Mouse (Mus musculus): ENCODE results near the gene Tac1. TPM values are rescaled to one million over a fixed set of nuclear protein-coding genes. Genes with fewer than 3 reads are reported as not detected.
"Not testable (repeated sequence)": the region's sequence is repeated elsewhere in the genome, so short reads cannot be mapped to it uniquely, and the experiment has no call there.

Tac1 gene
- not detected in 2 replicates for polyA plus RNA-seq (2012; rRNA removed)

DNA sequence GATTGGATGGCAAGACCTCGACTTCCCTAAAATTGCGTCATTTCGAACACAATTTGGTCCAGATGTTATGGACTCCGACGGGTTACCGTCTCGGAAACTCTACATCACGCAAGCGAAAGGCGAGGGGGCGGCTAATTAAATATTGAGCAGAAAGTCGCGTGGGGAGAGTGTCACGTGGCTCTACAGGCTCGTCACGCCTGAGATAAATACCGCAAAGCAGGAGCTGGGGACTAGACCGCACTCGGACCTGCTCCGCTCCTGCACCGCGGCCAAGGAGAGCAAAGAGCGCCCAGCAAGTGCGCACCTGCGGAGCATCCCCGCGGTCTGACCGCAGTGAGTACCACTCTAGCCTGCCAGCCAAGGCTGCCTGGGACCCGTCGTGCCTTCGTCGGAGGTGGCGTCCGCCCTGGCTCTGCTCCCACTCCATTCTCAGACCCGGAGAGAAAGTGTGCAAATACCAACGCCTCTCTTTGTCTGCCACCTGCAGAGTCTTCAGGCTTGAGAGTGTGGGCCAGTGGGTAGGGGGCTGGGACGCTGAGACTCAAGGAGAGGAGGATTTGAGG lies at the start of gene Tac1:
TSS of gene Tac1 (plus strand) at position 51 of the 563 bp plus-strand sequence.
- no peaks in the 10 kb centered on the region for H3K4me1 ChIP-seq (ENCODE audit: control insufficient read depth, insufficient read depth, low read length)
- no peaks in the 10 kb centered on the region; the same call in 1 of the 2 replicates for H3K27me3 ChIP-seq (replicated peaks; ENCODE audit: control insufficient read depth, insufficient read depth, low read length)
- no peak within 1 kb of the TSS for H3K27ac ChIP-seq (ENCODE audit: insufficient read depth, low read depth, low read length)
- no peak for DNase-seq
- TF ChIP-seq POLR2A (IDR thresholded peaks at IDR 0.05; ENCODE audit: low read depth, low read length) (no peak), CTCF (conservative IDR thresholded peaks at IDR 0.05; ENCODE audit: insufficient read depth, insufficient read length, low read depth, low read length) (no peak)
- 3% methylated on average over 37 of the region's 37 CpGs for WGBS
- H3K4me3 ChIP-seq (ENCODE audit: insufficient read depth, low read depth, low read length): no peak within 1 kb of the TSS
- no peaks in the 10 kb centered on the region for H3K36me3 ChIP-seq (ENCODE audit: control insufficient read depth, insufficient read depth, low read length)

GRCm38 (mm10) chr6:7543511-7543910 lies 11.2 kb upstream of the Tac1 start:
- 80% methylated on average over 2 of the region's 2 CpGs for WGBS
- H3K27me3 ChIP-seq (replicated peaks; ENCODE audit: control insufficient read depth, insufficient read depth, low read length); DNase-seq; H3K4me1 ChIP-seq (ENCODE audit: control insufficient read depth, insufficient read depth, low read length); H3K36me3 ChIP-seq (ENCODE audit: control insufficient read depth, insufficient read depth, low read length); H3K27ac ChIP-seq (ENCODE audit: insufficient read depth, low read depth, low read length); H3K4me3 ChIP-seq (ENCODE audit: insufficient read depth, low read depth, low read length): not testable (repeated sequence)

- Histone ChIP-seq H3K36me3 (ENCODE audit: control insufficient read depth, insufficient read depth, low read length) (no peaks in the 10 kb centered on the region), H3K27me3 (replicated peaks; ENCODE audit: control insufficient read depth, insufficient read depth, low read length) (no peaks in the 10 kb centered on the region; the same call in 1 of the 2 replicates), H3K4me1 (ENCODE audit: control insufficient read depth, insufficient read depth, low read length) (no peaks in the 10 kb centered on the region), H3K27ac (ENCODE audit: insufficient read depth, low read depth, low read length) (no peak overlapping the region), H3K4me3 (ENCODE audit: insufficient read depth, low read depth, low read length) (no peak overlapping the region)
- 2% methylated on average over 25 of the region's 25 CpGs for WGBS
- DNase-seq: no peak
- TF ChIP-seq POLR2A (IDR thresholded peaks at IDR 0.05; ENCODE audit: low read depth, low read length) (no peak), CTCF (conservative IDR thresholded peaks at IDR 0.05; ENCODE audit: insufficient read depth, insufficient read length, low read depth, low read length) (no peak)
Observed at GRCm38 (mm10) chr6:7555688-7556476, 1.2 kb downstream of the Tac1 start.

GRCm38 (mm10) chr6:7558164-7558563 lies 3.5 kb downstream of the Tac1 start:
- TF ChIP-seq CTCF (conservative IDR thresholded peaks at IDR 0.05; ENCODE audit: insufficient read depth, insufficient read length, low read depth, low read length) (no peak), POLR2A (IDR thresholded peaks at IDR 0.05; ENCODE audit: low read depth, low read length) (no peak)
- no peaks in the 10 kb centered on the region for H3K36me3 ChIP-seq (ENCODE audit: control insufficient read depth, insufficient read depth, low read length)
- no peak for DNase-seq
- H3K4me3 ChIP-seq (ENCODE audit: insufficient read depth, low read depth, low read length): no peak overlapping the region
- no peaks in the 10 kb centered on the region for H3K4me1 ChIP-seq (ENCODE audit: control insufficient read depth, insufficient read depth, low read length)
- no peaks in the 10 kb centered on the region; the same call in 1 of the 2 replicates for H3K27me3 ChIP-seq (replicated peaks; ENCODE audit: control insufficient read depth, insufficient read depth, low read length)
- H3K27ac ChIP-seq (ENCODE audit: insufficient read depth, low read depth, low read length): no peak overlapping the region

DNA sequence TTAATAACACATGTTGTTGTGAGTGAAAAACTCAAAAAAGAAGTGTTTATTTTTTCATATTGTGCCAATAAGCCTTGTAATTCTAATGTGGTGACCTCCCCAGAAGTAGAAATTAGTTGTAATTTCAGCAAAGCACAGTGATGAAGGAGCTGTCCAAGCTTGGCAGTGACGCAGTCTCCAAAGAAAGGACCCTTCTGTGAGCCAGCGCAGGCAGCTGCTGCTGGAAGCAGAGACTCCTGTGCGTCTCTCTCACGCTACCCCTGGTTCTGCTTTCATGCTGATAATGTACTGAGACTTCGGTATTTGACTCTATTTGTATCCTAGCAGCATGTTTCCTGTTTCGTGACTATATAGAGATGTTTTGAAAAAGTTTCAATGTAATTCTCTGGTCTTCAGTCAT lies 7.8 kb downstream of the Tac1 start:
- 75% methylated on average over 6 of the region's 6 CpGs for WGBS
- DNase-seq: no peak
- Histone ChIP-seq H3K27ac (ENCODE audit: insufficient read depth, low read depth, low read length) (no peak overlapping the region), H3K4me1 (ENCODE audit: control insufficient read depth, insufficient read depth, low read length) (no peaks in the 10 kb centered on the region), H3K27me3 (replicated peaks; ENCODE audit: control insufficient read depth, insufficient read depth, low read length) (no peaks in the 10 kb centered on the region; the same call in 1 of the 2 replicates), H3K4me3 (ENCODE audit: insufficient read depth, low read depth, low read length) (no peak overlapping the region), H3K36me3 (ENCODE audit: control insufficient read depth, insufficient read depth, low read length) (no peaks in the 10 kb centered on the region)
- TF ChIP-seq POLR2A (IDR thresholded peaks at IDR 0.05; ENCODE audit: low read depth, low read length) (no peak), CTCF (conservative IDR thresholded peaks at IDR 0.05; ENCODE audit: insufficient read depth, insufficient read length, low read depth, low read length) (no peak)

GRCm38 (mm10) chr6:7564537-7564936 lies 9.9 kb downstream of the Tac1 start:
- DNase-seq: no peak
- WGBS: 61% methylated on average over 3 of the region's 3 CpGs
- TF ChIP-seq POLR2A (IDR thresholded peaks at IDR 0.05; ENCODE audit: low read depth, low read length): no peak
- no peak for TF ChIP-seq CTCF (conservative IDR thresholded peaks at IDR 0.05; ENCODE audit: insufficient read depth, insufficient read length, low read depth, low read length)
- no peak overlapping the region for H3K27ac ChIP-seq (ENCODE audit: insufficient read depth, low read depth, low read length)
- no peak overlapping the region for H3K4me3 ChIP-seq (ENCODE audit: insufficient read depth, low read depth, low read length)
- H3K27me3 ChIP-seq (replicated peaks; ENCODE audit: control insufficient read depth, insufficient read depth, low read length): no peaks in the 10 kb centered on the region; the same call in 1 of the 2 replicates
- H3K36me3 ChIP-seq (ENCODE audit: control insufficient read depth, insufficient read depth, low read length): no peaks in the 10 kb centered on the region
- no peaks in the 10 kb centered on the region for H3K4me1 ChIP-seq (ENCODE audit: control insufficient read depth, insufficient read depth, low read length)

GRCm38 (mm10) chr6:7571144-7571543 lies 16.5 kb downstream of the Tac1 start:
- no peaks in the 10 kb centered on the region for H3K36me3 ChIP-seq (ENCODE audit: control insufficient read depth, insufficient read depth, low read length)
- TF ChIP-seq POLR2A (IDR thresholded peaks at IDR 0.05; ENCODE audit: low read depth, low read length): no peak
- no peak for TF ChIP-seq CTCF (conservative IDR thresholded peaks at IDR 0.05; ENCODE audit: insufficient read depth, insufficient read length, low read depth, low read length)
- no peak overlapping the region for H3K4me3 ChIP-seq (ENCODE audit: insufficient read depth, low read depth, low read length)
- no peaks in the 10 kb centered on the region for H3K27me3 ChIP-seq (replicated peaks; ENCODE audit: control insufficient read depth, insufficient read depth, low read length)
- no peak for DNase-seq
- H3K4me1 ChIP-seq (ENCODE audit: control insufficient read depth, insufficient read depth, low read length): no peaks in the 10 kb centered on the region
- WGBS: 78% methylated on average over 1 of the region's 1 CpGs
- no peak overlapping the region for H3K27ac ChIP-seq (ENCODE audit: insufficient read depth, low read depth, low read length)
